Mouse (Mus musculus) heart, adult 8-10 months (tissue): ENCODE measurements around the gene Olfr1510. TPM values are rescaled to one million over a fixed set of nuclear protein-coding genes. Genes with fewer than 3 reads are reported as not detected.
"Not testable (repeated sequence)": the region's sequence is repeated elsewhere in the genome, so short reads cannot be mapped to it uniquely, and the experiment has no call there.

Source experiments
- DNase-seq: peaks from one replicate; pipeline ENCODE4 v3.0.0; 2022; ENCODE audit warnings: low spot score
- total RNA-seq, 4 experiments: library from RNA; stranded (reverse); gene quantifications; 2 replicates each; pipeline ENCODE4 v1.2.4; 2022

Olfr1510 gene
- total RNA-seq = not detected

- no peak for DNase-seq
Measured at GRCm38 (mm10) chr14:52414273-52414672, at the start of gene Olfr1510. Gene Olfr1510, minus strand, starts transcription at chr14:52414373.

GRCm38 (mm10) chr14:52461928-52462327, 47.8 kb upstream of the Olfr1510 start:
- no peak for DNase-seq

- DNase-seq = no peak
Measured at GRCm38 (mm10) chr14:52451138-52451537, 37.0 kb upstream of the Olfr1510 start.

GRCm38 (mm10) chr14:52442690-52443089, 28.5 kb upstream of the Olfr1510 start, which contains the start of gene Olfr1509:
Gene Olfr1509, plus strand, starts transcription at chr14:52442990.
- DNase-seq = no peak

GRCm38 (mm10) chr14:52427686-52428085, 13.5 kb upstream of the Olfr1510 start:
- no peak for DNase-seq

- not testable (repeated sequence) for DNase-seq
Measured at GRCm38 (mm10) chr14:52410142-52410919, 3.8 kb downstream of the Olfr1510 start.

GRCm38 (mm10) chr14:52397279-52397678, 16.9 kb downstream of the Olfr1510 start, which contains the start of gene Olfr1511:
Gene Olfr1511, minus strand, starts transcription at chr14:52397379.
- DNase-seq = no peak

- not testable (repeated sequence) for DNase-seq
Measured at GRCm38 (mm10) chr14:52390084-52390848, 23.9 kb downstream of the Olfr1510 start.

GRCm38 (mm10) chr14:52379068-52379467, 35.1 kb downstream of the Olfr1510 start, which contains the start of gene Olfr1512:
Gene Olfr1512, minus strand, starts transcription at chr14:52379168.
- DNase-seq = no peak

GRCm38 (mm10) chr14:52368741-52369140, 45.4 kb downstream of the Olfr1510 start:
- no peak for DNase-seq

Other genes starting within 250 kb of the Olfr1510 start
- 10 to 100 TPM; 20.7 to 26.7 (median 22.9) TPM for gene Supt16, start 217.0 kb downstream of the Olfr1510 start, total RNA-seq
- gene Chd8, start 156.6 kb downstream of the Olfr1510 start, total RNA-seq = 10 to 100 TPM; 26.8 to 42.5 (median 37.7) TPM
- gene Tox4, start 135.2 kb downstream of the Olfr1510 start, total RNA-seq = 10 to 100 TPM; 32.9 to 37.8 (median 34.8) TPM
- gene Rab2b, start 134.8 kb downstream of the Olfr1510 start, total RNA-seq = 1 to 10 TPM; 3.8 to 5.6 (median 5.4) TPM
- 10 to 100 TPM; 13.9 to 19.3 (median 16.3) TPM for gene Mettl3, start 109.2 kb downstream of the Olfr1510 start, total RNA-seq
- 1 to 10 TPM; 1.4 to 1.6 (median 1.4) TPM for gene Sall2, start 85.6 kb downstream of the Olfr1510 start, total RNA-seq
- gene Olfr1513, start 58.0 kb downstream of the Olfr1510 start, total RNA-seq = not detected
- gene Olfr1512, start 35.2 kb downstream of the Olfr1510 start, total RNA-seq = not detected
- gene Olfr1511, start 17.0 kb downstream of the Olfr1510 start, total RNA-seq = not detected
- not detected for gene Olfr1509, start 28.6 kb upstream of the Olfr1510 start, total RNA-seq
- not detected for gene Olfr1508, start 53.1 kb upstream of the Olfr1510 start, total RNA-seq
- not detected for gene Olfr1507, start 81.4 kb upstream of the Olfr1510 start, total RNA-seq